Mouse (Mus musculus): Measurements from ENCODE around the gene Fbf1. TPM values are rescaled to one million over a fixed set of nuclear protein-coding genes. Genes with fewer than 3 reads are reported as not detected.
A peak's percentile ranks its signal among the peaks of the same experiment; 100 is the strongest.

Fbf1 gene
- polyA plus RNA-seq, 1 experiment from 2014 or later = 49.5 TPM

DNA sequence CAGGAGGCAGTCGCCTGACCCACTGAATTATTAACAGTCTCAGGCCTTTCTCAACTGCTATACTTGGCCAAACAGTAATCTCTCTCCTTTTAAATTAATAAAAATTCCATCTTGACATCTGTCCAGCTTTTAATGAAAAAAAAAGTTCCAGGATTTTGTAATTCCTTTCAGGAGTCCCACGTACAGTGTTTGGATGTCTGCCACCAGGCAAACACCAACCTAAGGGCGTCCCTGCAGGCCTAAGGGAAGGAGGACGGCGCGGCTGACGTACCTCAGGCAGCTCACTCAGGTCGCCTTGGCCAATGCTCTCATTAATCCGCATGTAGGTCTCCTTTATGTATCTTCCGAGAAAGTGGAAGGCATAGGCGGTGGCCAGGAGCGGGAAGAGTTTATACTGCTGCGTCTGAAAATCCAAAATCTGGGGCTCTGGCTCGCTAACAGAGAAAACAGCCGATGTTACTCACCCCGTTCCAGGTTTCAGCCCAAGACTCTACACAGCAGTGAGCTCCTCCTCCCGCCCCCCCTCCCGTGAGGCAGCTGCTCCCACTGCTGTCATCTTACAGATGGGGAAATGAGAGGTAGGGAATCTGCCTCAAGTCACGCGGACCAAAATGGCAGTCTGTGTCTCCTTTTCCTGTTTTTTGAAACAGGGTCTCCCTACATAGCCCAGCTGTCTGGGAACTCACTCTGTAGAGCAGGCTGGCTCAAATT lies 10.6 kb upstream of the Fbf1 start:
- Histone ChIP-seq H3K9me3 (no peaks in the 10 kb centered on the region), H3K36me3 (peaks cover 87% of the 10 kb centered on the region), H3K27me3 (no peaks in the 10 kb centered on the region), H3K27ac (no peak overlapping the region), H3K9ac (no peak overlapping the region), H3K4me1 (no peaks in the 10 kb centered on the region), H3K4me2 (no peak overlapping the region), H3K4me3 (no peak overlapping the region)
- ATAC-seq (ENCODE audit: insufficient number of reproducible peaks, insufficient read depth, low FRiP score, low TSS enrichment, low read depth) = no peak
- 87% methylated on average over 20 of the region's 20 CpGs for WGBS

DNA sequence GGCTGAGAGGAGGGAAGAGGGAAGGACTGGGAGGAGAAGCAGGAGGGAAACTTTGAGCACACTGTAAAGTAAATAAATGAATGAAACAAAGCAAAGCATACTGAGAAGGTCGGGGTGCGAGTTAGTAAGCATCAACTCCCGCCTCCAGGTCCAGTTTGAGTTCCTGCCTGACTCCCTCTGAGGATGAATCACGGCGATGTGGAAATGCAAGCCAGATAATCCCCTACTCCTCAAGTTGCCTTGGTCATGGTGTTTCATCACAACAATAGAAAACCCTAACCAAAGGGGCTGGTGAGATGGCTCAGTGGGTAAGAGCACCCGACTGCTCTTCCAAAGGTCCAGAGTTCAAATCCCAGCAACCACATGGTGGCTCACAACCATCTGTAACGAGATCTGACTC lies 8.0 kb upstream of the Fbf1 start:
- Histone ChIP-seq H3K27ac (no peak overlapping the region), H3K4me2 (no peak overlapping the region), H3K9me3 (no peaks in the 10 kb centered on the region), H3K36me3 (peaks cover 90% of the 10 kb centered on the region), H3K27me3 (no peaks in the 10 kb centered on the region), H3K4me1 (no peaks in the 10 kb centered on the region), H3K9ac (no peak overlapping the region), H3K4me3 (no peak overlapping the region)
- 84% methylated on average over 7 of the region's 7 CpGs for WGBS
- no peak for ATAC-seq (ENCODE audit: insufficient number of reproducible peaks, insufficient read depth, low FRiP score, low TSS enrichment, low read depth)

DNA sequence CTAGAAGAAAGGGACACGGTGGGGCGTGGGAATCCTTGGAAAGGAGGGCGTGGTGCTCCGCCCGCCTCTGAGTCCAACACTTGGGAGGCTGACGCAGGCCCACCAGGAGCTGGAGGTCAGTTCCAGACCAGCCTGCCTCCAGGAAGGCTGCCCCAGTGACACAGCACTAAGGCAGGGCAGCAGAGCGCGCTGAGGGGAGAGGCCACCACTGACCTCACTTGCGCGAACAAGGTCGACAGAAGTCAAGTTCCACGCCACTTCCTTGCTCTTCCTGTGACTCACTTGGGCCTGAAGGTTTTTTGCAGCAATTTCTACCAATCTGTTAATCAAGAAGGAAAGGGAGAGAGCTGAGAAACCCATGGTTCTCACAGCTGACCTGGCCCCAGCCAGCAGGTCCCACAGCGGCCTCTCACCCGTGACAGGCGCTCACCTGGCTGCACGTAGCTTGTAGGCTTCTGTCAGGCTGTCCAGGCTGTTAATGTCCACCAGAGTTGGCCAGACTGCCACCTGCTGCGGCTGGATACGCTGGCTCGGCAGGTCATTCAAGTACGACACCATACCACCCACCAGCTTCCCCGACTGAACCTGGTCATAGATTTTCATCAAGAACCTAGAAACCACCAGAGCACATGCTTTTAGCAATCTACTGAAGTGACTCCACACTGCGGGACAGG lies 6.9 kb upstream of the Fbf1 start:
- no peak overlapping the region for H3K4me3 ChIP-seq
- 92% methylated on average over 22 of the region's 22 CpGs for WGBS
- no peak overlapping the region for H3K4me2 ChIP-seq
- H3K27ac ChIP-seq = no peak overlapping the region
- H3K36me3 ChIP-seq = peaks cover 79% of the 10 kb centered on the region
- H3K9ac ChIP-seq = no peak overlapping the region
- H3K4me1 ChIP-seq = no peaks in the 10 kb centered on the region
- no peak for ATAC-seq (ENCODE audit: insufficient number of reproducible peaks, insufficient read depth, low FRiP score, low TSS enrichment, low read depth)
- H3K27me3 ChIP-seq = no peaks in the 10 kb centered on the region
- H3K9me3 ChIP-seq = no peaks in the 10 kb centered on the region

DNA sequence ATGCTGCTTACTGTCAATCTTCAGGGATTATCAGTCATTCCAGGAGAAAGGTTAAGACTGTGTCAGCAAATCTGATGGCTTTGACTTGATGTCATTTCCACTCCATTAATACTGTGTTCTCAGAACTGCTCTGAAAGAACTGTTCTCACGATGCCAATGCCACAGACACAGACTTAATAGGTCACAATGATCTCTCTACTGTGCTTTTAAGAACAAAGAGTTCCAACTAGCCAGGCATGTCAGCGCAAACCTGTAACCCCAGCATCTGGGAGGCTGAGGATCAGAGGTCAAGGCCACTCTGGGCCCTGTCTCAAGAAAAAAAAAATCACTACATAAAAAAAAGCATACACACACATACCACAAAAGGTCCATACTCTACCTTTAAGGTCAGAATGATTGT lies 4.0 kb upstream of the Fbf1 start:
- ATAC-seq (ENCODE audit: insufficient number of reproducible peaks, insufficient read depth, low FRiP score, low TSS enrichment, low read depth) = no peak
- Histone ChIP-seq H3K36me3 (peaks cover 52% of the 10 kb centered on the region), H3K4me2 (no peak overlapping the region), H3K9me3 (no peaks in the 10 kb centered on the region), H3K9ac (no peak overlapping the region), H3K27ac (no peak overlapping the region), H3K27me3 (no peaks in the 10 kb centered on the region), H3K4me1 (peaks cover 10% of the 10 kb centered on the region), H3K4me3 (no peak overlapping the region)
- WGBS = 78% methylated on average over 2 of the region's 2 CpGs

DNA sequence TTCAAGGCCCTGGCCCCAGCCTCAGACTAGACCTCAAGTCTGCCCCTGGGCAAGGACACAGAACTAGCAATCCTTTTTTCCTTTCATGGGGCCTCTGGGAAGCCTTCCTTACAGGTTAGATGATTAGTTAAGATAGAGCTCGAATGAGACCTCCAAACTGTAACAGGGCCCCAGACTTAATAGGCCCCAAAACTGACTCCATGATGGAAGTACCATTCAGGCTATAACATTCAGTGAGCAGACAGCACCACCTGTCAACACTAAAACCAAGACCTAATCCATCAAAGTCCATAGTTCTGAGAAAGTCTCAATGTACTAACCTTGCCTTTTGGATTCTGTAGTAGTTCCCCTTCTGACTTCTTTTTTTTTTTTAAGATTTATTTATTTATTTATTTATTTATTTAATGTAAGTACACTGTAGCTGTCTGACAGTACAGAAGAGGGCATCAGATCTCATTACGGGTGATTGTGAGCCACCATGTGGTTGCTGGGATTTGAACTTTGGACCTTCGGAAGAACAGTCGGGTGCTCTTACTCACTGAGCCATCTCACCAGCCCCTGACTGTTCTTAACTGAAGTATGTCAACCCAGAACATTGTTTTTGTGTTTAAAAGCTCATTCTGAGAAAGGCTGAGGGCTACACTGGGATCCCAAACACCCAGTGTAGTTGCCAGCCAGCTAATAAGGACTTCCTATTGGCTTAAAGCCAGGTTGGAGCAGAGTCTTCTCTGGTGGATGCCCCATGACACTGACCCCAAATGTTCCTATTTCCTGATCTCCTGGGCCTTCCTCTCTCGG lies 2.2 kb upstream of the Fbf1 start:
- Histone ChIP-seq H3K4me3 (no peak overlapping the region), H3K9me3 (no peaks in the 10 kb centered on the region), H3K36me3 (peaks cover 46% of the 10 kb centered on the region), H3K9ac (no peak overlapping the region), H3K27ac (no peak overlapping the region), H3K27me3 (no peaks in the 10 kb centered on the region), H3K4me2 (no peak overlapping the region), H3K4me1 (peaks cover 22% of the 10 kb centered on the region)
- ATAC-seq (ENCODE audit: insufficient number of reproducible peaks, insufficient read depth, low FRiP score, low TSS enrichment, low read depth) = no peak
- WGBS = 81% methylated on average over 5 of the region's 5 CpGs

DNA sequence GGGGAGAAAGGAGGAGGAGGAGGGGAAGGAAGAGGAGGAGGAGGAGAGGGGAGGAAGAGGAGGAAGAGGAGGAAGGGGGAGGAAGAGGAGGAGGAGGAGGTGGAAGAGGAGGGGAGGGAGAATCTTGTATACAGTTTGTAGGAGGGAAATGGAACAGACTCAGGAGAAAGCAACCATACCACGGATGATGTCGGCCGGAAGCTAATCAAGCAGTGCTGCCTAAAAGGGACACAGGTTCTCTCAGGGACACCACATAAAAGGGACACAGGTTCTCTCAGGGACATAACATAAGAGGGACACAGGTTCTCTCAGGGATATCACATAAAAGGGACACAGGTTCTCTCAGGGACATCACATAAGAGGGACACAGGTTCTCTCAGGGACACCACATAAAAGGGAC lies 1.2 kb upstream of the Fbf1 start:
- Histone ChIP-seq H3K36me3 (peaks cover 44% of the 10 kb centered on the region), H3K9ac (no peak overlapping the region)
- 74% methylated on average over 3 of the region's 3 CpGs for WGBS

DNA sequence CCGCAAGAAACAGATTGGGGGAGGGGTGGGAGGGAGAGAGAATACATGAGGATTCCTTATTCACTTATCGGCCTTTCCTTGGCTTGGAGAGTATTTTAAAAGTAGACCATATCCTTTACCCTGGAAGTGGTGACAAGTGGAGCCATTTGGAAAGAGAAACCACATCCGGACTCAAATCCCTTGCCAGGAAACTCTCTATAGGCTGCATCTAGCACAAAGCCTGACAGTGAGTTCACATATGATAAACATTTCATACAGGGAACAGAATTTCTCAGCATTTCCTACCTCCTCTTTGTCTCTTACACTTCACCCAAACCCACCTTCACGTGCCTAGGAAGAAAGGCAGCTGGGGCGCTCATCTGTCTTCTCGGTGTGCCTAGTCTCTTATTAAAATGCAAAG lies 734 bp downstream of the Fbf1 start:
- Histone ChIP-seq H3K9ac (peak overlapping the region; percentile 88), H3K27ac (peak overlapping the region; percentile 91), H3K4me2 (peak overlapping the region; percentile 76), H3K27me3 (no peaks in the 10 kb centered on the region), H3K36me3 (peaks cover 40% of the 10 kb centered on the region), H3K9me3 (no peaks in the 10 kb centered on the region), H3K4me3 (peak overlapping the region; percentile 77), H3K4me1 (peaks cover 25% of the 10 kb centered on the region)
- ATAC-seq (ENCODE audit: insufficient number of reproducible peaks, insufficient read depth, low FRiP score, low TSS enrichment, low read depth) = no peak
- WGBS = 4% methylated on average over 6 of the region's 6 CpGs

More for the DNA sequence above, 1.2 kb upstream of the Fbf1 start:
- H3K4me2 ChIP-seq = no peak overlapping the region
- peaks cover 22% of the 10 kb centered on the region for H3K4me1 ChIP-seq
- no peak overlapping the region for H3K4me3 ChIP-seq
- no peaks in the 10 kb centered on the region for H3K9me3 ChIP-seq
- no peaks in the 10 kb centered on the region for H3K27me3 ChIP-seq
- no peak for ATAC-seq (ENCODE audit: insufficient number of reproducible peaks, insufficient read depth, low FRiP score, low TSS enrichment, low read depth)
- no peak overlapping the region for H3K27ac ChIP-seq

DNA sequence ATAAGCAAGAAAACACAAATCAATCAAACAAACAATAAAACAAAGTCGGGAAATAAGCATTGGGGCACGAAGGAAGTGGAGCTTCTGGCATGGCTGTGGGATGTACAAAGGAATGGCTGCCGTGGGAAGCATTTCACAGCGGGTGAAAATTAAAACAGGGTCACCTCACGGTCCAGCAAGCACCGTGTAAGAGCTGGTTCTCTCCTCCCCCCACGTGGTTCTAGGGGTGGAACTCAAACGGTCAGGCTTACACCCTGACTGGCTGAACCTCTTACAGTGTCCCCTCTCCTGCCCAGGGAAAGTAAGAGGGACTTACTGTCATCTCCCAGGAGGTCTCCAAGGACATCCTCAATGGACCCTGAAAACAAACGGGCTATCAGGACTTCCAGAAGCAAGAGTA lies 5.0 kb downstream of the Fbf1 start:
- WGBS = 63% methylated on average over 9 of the region's 9 CpGs
- no peaks in the 10 kb centered on the region for H3K9me3 ChIP-seq
- H3K4me3 ChIP-seq = no peak overlapping the region
- no peak overlapping the region for H3K4me2 ChIP-seq
- no peak overlapping the region for H3K27ac ChIP-seq
- no peak for ATAC-seq (ENCODE audit: insufficient number of reproducible peaks, insufficient read depth, low FRiP score, low TSS enrichment, low read depth)
- H3K27me3 ChIP-seq = no peaks in the 10 kb centered on the region
- peaks cover 68% of the 10 kb centered on the region for H3K36me3 ChIP-seq
- no peak overlapping the region for H3K9ac ChIP-seq
- H3K4me1 ChIP-seq = peaks cover 21% of the 10 kb centered on the region

DNA sequence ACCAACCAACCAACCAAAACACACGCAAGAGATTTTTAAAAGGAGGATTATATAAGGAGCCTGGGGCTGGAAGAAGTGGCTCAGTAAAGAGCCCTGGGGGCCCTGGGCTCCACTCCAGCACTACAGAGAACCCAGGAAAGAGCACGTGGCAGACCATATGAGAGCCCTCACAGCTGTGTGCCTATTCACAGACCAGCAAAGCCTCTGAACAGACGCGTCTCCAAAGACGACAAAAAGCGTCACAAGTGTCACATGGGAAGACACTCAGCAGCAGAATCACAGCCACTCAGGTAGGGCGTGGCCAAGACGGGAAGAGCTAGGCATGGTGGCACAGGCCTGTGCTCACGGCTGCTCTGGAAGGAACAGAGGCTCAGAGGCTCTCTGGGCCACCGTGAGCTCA lies 5.8 kb downstream of the Fbf1 start:
- ATAC-seq (ENCODE audit: insufficient number of reproducible peaks, insufficient read depth, low FRiP score, low TSS enrichment, low read depth) = no peak
- Histone ChIP-seq H3K27me3 (no peaks in the 10 kb centered on the region), H3K9me3 (no peaks in the 10 kb centered on the region), H3K4me1 (peaks cover 20% of the 10 kb centered on the region), H3K27ac (0 out of 2 replicates have a peak overlapping the region, but pooled peaks have one; percentile 48), H3K36me3 (peaks cover 76% of the 10 kb centered on the region), H3K9ac (no peak overlapping the region), H3K4me3 (no peak overlapping the region), H3K4me2 (no peak overlapping the region)
- 73% methylated on average over 10 of the region's 10 CpGs for WGBS

DNA sequence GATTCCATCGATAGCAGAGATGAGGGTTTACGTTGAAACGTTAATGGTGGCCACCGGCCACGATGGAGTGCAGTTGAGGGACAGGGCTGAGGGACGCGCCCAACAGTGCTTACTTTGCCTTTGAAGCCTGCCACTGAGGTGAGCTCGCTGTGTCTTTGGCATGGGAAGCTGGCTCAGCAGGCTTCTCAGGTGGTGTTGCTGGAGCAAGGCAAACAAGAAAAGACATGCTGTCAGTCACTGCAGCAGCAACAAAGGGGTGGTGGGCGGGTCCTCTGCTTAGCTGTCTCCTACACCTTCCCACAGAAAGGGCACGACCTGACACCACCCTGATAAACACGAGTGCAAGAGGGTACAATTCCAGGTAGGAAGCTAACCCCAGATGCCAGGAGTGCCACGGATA lies 6.7 kb downstream of the Fbf1 start:
- no peaks in the 10 kb centered on the region for H3K27me3 ChIP-seq
- H3K4me2 ChIP-seq = no peak overlapping the region
- no peak overlapping the region for H3K4me3 ChIP-seq
- H3K27ac ChIP-seq = peak overlapping the region; percentile 48
- H3K4me1 ChIP-seq = peaks cover 12% of the 10 kb centered on the region
- no peak for ATAC-seq (ENCODE audit: insufficient number of reproducible peaks, insufficient read depth, low FRiP score, low TSS enrichment, low read depth)
- no peak overlapping the region for H3K9ac ChIP-seq
- 56% methylated on average over 12 of the region's 12 CpGs for WGBS
- peaks cover 85% of the 10 kb centered on the region for H3K36me3 ChIP-seq
- H3K9me3 ChIP-seq = no peaks in the 10 kb centered on the region

DNA sequence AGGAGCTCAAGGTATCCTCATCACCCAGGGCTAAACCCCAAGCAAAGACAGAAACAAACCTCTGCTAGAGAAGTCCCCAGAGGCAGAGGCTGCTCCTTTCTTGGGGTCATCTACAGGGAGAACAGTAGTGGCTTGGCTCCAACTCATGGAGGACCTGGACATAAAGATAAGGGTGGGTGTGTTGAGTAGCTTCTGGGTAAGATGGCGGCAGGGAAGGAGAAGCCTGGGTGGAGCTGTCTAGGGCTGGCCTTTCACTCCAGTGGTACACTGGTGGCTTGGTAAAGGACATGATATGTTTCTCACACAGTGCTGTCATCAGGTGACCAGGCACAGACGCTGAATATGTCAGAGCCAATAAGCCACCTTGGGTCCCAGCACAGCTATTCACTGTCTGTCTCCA lies 17.0 kb downstream of the Fbf1 start:
- Histone ChIP-seq H3K27ac (no peak overlapping the region), H3K9ac (no peak overlapping the region), H3K4me1 (no peaks in the 10 kb centered on the region), H3K36me3 (peaks cover 99% of the 10 kb centered on the region), H3K4me3 (no peak overlapping the region), H3K4me2 (no peak overlapping the region), H3K27me3 (no peaks in the 10 kb centered on the region), H3K9me3 (no peaks in the 10 kb centered on the region)
- ATAC-seq (ENCODE audit: insufficient number of reproducible peaks, insufficient read depth, low FRiP score, low TSS enrichment, low read depth) = no peak
- WGBS = 93% methylated on average over 2 of the region's 2 CpGs

Data from embryonic facial prominence, embryonic 13.5 days (tissue).